Mouse (Mus musculus) left cerebral cortex, adult 8-10 months (tissue): ENCODE results near the gene H2-M3. TPM values are rescaled to one million over a fixed set of nuclear protein-coding genes. Genes with fewer than 3 reads are reported as not detected.
"Not testable (repeated sequence)": the region's sequence is repeated elsewhere in the genome, so short reads cannot be mapped to it uniquely, and the experiment has no call there.

Experiments
- DNase-seq, 2 experiments: peaks; one replicate each; pipeline ENCODE4 v3.0.0; 2022; ENCODE audit warnings: low spot score in 2 of 2
- total RNA-seq, 4 experiments: library from RNA; stranded (reverse); gene quantifications; 2 replicates each; pipeline ENCODE4 v1.2.4; 2022

H2-M3 gene
- 1 to 10 TPM; 3.5 to 7.0 (median 4.7) TPM for total RNA-seq

DNA sequence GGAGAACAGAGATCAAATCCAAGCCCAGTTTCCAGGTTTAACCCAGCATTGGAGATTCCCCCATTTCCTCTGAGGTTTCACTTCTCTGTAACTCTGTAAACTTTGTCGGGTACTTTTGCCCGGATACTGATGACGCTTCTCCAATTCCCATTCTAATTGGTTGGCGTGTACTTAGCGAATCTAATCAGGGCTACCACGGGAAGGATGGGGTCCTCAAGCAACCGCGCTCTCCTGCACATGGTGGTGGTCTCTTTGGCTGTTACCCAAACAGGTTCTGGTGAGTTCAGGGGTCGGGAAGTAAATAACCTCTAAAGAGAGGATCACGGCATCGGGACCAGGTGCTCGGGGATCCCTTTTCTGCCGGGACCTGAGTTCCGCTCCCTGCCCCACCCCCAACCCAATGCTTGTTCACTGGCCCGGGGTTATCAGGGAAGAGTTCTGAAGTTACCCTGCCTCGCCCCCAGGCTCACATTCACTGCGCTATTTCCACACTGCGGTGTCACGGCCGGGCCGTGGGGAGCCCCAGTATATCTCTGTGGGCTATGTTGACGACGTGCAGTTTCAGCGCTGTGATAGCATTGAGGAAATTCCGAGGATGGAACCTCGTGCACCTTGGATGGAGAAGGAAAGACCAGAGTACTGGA, at the start of gene H2-M3:
Gene H2-M3, plus strand, starts transcription at position 163 of the 644 bp plus-strand sequence.
- peak; percentile 75 to 95 for DNase-seq

DNA sequence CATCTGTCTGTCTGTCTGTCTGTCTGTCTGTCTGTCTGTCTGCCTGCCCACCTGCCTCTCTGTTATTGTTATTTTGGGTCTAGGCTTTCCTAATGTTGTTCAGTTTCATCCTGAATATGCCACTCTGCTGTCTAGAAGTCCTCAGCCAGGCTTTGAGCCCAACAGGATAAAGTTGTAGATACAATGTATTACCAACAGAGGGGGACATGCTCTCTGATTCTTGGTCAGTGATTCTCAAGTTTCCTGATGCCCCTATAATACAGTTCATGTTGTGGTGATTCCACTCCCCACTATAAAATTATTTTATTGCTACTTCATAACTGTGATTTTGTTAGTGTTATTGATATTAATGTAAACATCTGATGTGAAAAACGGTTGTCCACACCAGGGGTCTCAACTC, 48.1 kb upstream of the H2-M3 start:
- DNase-seq: no peak

DNA sequence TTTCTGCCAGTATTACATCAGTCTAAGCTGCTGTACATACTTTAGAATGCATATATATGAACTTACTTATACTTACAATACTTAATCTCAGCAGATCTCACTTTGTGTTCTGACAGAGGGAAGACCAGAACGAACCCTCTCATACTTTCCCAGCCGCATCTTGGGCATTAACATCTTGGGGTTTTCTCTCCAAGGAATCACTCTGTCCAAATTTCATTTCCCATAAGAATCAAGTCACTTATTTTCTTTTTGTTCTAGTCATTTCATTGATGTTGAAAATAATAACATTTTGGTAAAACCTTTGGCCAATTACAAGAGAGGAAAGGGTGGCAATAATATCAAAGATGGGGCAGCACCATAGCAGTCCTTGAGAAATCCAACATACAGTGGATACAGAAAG, 32.8 kb upstream of the H2-M3 start, which contains the start of gene Olfr97:
Gene Olfr97, minus strand, starts transcription at position 101 of the 400 bp plus-strand sequence.
- not testable (repeated sequence) for DNase-seq

DNA sequence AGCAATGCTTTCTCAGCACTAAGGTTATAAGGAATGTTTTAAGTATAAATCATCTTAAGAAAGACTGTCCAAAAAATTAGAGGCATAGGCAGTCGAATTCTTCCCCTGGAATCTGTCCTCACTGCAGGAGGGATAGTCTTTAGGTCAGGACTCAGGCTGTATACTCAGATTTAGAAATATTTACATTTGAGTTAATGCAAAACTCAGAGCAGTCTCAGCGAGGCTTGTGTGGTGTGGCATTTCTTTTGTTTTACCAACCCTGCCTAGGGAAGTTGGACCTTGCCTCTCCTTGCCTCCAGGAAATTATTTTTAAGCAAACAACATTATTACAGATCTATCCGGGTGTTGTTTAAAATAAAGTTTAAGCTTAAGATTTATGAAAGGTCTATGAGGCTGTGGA, 27.8 kb upstream of the H2-M3 start:
- no peak for DNase-seq

DNA sequence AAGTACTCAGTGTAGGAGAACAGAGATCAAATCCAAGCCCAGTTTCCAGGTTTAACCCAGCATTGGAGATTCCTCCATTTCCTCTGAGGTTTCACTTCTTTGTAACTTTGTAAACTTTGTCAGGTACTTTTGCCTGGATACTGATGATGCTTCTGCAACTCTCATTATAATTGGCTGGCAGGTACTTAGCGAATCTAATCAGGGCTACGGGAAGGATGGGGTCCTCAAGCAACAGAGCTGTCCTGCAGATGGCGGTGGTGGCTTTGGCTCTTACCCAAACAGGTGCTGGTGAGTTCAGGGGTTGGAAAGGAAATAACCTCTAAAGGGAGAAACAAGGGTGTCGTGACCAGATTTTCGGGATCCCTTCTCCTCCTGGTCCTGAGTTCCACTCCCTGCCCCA, 23.3 kb upstream of the H2-M3 start:
- DNase-seq: peak; percentile 6 to 14

DNA sequence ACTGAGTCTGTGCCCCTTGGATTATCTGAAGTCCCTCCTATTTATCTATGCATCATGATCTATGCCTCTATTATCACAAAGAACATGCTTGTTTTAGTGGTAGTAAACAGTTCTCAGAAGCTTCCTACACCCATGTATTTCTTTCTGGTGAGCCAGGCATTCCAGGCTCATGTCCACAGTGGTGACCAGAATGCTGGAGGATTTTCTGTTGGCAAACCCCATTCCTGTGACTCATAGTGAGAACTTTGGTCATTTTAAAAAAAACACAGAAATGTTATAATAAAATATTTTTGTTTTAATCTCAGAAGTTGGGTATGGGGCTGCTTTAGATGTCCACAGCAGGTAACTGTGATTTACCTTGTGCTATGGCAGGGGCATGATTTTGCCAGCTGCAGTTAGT, 20.6 kb upstream of the H2-M3 start:
- DNase-seq: no peak

DNA sequence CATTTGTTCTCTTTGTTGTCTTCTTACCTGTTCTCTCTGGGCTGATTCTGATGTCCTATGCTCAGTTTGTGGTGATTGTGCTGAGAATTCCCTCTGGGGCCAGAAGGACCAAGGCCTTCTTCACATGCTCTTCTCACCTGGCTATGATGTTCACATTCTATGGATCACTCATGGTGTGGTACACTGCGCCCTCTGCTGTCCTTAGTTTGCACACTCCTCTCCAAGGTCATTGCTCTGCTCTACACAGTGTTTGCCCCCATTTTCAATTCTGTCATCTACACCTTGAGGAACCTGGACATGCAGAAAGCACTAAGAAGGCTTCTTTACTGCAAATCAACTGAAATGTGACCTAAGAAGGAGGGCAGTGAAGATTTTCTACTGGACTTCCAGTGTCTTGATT, 19.5 kb upstream of the H2-M3 start:
- no peak for DNase-seq

DNA sequence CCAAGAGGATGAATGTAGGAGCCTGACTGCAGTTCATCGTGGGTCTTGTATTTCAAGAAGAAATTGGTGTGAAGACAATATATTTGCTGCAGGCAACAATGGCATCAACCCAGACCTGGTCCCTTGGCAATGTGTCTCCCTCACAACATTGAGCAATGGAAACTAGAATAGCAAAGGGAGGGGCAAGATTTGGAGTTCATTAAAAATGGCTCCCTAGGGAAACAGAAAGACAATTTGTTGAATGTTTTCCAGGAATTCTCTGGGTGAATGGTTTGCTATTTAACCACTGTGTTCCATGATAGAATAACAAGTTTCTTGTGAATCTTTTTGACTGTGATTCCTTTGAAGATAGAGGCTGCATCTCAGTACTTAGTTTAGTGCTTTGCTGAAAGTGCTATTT, 6.4 kb upstream of the H2-M3 start, which contains the start of gene Olfr98:
Gene Olfr98, minus strand, starts transcription at position 124 of the 400 bp plus-strand sequence.
- no peak for DNase-seq

DNA sequence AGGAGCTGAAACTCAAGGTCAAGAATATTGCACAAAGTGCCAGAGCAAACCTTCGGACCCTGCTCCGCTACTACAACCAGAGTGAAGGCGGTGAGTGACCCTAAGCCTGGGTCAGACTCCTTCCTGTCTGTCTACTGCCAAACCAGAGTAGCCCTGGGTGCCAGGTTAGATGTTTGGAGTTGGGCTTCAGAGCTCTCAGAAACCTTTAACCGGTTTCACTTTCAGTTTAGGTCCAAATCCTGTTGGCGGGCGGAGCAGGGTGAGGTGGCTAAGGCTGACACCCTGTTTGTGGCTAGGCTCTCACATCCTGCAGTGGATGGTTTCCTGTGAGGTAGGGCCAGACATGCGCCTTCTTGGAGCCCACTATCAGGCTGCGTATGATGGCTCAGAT, 677 bp downstream of the H2-M3 start:
- DNase-seq: peak in 1 of 2 experiments; percentile 7

DNA sequence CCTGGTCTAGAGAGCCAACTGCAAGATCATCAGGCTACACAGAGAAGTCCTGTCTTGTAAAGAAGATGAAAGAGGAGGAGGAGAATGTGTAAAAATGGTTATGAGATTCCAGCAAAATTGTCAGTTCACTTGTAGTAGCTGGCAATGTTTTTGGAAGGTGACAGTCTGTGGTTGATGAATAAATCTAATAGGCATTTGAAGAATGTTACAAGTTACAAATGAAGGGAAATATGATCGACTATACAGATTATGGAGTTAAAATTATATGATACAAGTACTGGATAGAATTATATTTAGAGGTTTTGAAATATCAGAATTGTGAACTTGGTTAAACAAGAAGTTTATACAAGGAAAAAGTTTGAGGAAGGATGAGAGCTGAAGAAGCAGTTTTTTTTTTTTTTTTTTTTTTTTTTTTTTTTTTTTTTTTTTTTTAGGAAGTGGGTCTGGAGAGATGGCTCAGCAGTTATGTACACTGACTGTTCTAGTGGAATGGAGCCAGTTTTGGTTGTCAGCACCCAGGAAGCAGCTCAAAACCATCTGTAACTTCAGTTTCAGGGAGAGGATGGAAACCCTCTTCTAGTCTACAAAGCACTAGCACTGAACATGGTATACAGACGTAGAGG, 5.7 kb downstream of the H2-M3 start:
- no peak for DNase-seq

DNA sequence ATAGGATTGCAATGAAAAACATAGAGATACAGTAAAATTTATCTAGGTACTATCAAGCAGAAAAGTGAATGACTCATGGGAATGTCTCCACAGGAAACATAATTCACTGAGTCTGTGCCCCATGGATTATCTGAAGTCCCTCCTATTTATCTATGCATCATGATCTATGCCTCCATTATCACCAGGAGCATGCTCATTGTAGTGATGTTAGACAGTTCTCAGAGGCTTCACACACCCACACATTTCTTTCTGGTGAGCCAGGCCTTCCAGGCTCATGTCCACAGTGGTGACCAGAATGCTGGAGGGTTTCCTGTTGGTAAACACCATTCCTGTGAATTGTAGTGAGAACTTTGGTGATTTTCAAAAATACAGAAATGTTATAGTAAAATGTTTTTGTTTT, 6.6 kb downstream of the H2-M3 start:
- no peak for DNase-seq

DNA sequence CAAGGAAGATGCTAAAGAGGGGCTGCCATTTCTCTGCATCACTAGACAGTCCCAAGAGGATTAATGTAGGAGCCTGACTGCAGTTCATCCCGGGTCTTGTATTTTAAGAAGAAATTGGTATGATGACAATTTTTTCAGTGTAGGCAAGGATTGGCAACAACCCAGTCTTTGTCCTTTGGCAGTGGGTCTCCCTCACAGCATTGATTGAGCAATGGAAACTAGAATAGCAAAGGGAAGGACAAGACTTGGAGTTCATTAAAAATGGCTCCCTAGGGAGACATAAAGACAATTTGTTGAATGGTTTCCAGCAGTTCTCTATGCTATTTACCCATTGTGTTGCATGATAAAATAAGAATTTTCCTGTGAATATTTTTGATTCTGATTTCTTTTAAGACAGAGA, 10.3 kb downstream of the H2-M3 start:
- no peak for DNase-seq

DNA sequence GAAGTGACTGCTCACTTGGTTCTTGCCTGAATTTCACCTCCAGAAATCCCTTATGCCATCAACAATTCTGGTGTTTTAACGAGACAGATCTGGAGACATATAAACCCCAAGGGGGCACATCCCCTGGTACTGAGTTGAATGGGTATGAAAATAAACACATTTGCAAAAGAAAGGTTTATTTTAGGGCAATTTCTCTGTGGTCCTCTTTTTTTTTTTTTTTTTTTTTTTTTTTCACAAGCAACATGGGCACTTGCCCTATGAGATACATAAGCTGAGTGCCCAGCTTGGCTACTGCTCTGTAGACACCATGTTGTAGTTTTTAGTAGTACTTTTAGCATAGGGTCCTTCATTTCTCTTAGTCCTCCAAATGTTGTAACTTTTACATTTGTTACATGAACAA, 13.3 kb downstream of the H2-M3 start, which contains the start of gene Olfr99:
Gene Olfr99, minus strand, starts transcription at position 101 of the 400 bp plus-strand sequence.
- DNase-seq: no peak

DNA sequence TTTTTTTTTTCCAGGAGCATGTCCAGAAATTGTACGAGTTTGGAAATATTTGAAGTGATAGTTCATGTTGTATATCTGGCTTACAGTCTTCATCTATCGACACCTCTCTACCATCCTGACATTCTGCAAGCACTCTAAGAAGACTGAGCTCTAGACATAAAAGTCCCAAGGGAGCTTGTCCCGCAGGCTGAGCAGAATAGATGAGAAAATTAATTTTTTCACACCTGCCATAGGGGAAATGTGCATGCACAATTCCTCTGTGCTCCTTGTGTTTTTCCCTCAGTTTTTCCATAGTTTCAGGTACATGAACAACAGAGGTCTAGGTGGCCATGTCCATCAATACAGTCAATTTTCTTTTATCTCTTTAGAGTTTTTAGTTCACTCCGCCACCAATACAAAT, 34.2 kb downstream of the H2-M3 start, which contains the start of gene Olfr101:
Gene Olfr101, minus strand, starts transcription at position 101 of the 400 bp plus-strand sequence.
- no peak for DNase-seq

DNA sequence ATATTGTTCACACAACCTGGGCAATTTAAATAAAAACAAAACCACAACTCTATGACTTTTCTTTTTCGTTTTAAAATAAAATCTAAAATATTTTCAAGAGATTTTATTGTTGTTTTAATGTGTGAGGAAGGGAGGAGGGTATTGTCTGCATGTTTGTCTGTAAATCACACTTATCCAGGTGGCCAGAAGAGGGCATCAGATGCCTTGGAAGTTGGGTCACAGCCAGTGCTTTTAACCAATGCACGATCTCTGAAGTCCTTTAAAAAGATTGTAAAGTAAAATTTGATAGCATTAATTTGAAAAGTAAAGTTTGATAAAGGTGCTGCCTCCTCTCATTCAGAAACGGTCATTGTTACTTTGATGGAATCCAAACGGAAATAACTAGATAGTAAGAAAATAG, 38.5 kb downstream of the H2-M3 start:
- DNase-seq: no peak

DNA sequence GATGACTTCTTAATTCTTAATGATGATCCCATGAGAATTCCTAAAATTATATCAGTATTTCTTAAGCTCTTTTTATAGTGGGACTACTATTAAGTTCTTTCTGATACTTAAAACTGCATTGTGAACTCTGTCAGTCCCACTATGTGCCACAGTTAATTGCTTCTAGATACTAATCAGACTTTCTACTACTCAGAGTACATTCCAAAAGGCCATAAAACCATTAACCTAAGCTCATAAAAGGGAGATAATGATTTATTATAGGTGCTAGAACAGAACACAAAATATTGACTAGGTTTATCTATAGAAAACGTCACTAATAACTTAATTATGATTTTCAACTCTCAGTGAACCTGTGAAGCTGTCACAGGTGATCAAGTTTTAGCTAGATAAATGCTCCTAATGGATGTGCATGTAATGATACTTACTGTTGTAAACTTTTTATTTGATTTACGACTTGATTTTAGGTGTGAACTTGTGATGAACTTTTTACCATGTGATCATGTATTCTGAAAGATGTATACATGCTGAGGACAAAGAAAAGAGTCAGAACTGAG, 40.2 kb downstream of the H2-M3 start:
- DNase-seq: no peak

DNA sequence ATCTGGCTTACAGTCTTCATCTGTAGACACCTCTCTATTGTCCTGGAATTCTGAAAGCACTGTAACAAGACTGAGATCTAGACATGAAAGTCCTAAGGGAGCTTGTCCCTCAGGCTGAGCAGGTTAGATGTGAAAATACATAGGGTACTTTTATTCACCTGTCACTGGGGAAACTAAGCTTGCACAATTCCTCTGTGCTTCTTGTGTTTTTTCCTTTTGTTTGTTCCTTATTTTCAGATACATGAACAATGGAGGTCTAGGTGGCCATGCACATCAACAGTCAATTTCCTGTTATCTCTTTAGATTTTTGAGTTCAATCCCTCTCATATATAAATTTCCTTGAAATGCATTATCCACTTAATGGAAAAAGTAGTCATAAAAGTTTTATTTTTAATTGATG, 46.9 kb downstream of the H2-M3 start, which contains the start of gene Olfr102:
Gene Olfr102, minus strand, starts transcription at position 101 of the 400 bp plus-strand sequence.
- no peak for DNase-seq

Other genes with a start within 250 kb of the H2-M3 start
- 10 to 100 TPM; 52.5 to 55.9 (median 54.6) TPM for gene Mog, start 246.8 kb upstream of the H2-M3 start, total RNA-seq
- 100 to 1,000 TPM; 662 to 748 (median 699) TPM for gene Gabbr1, start 224.3 kb upstream of the H2-M3 start, total RNA-seq
- not detected for gene Olfr90, start 181.7 kb upstream of the H2-M3 start, total RNA-seq
- gene Olfr91, start 171.9 kb upstream of the H2-M3 start, total RNA-seq: not detected
- not detected for gene Olfr92, start 150.1 kb upstream of the H2-M3 start, total RNA-seq
- not detected for gene Olfr93, start 108.7 kb upstream of the H2-M3 start, total RNA-seq
- gene Ubd, start 76.3 kb upstream of the H2-M3 start, total RNA-seq: not detected
- not detected for gene Olfr94, start 69.2 kb upstream of the H2-M3 start, total RNA-seq
- gene Olfr95, start 57.1 kb upstream of the H2-M3 start, total RNA-seq: not detected
- not detected for gene Olfr96, start 50.1 kb upstream of the H2-M3 start, total RNA-seq
- gene Olfr97, start 32.9 kb upstream of the H2-M3 start, total RNA-seq: not detected
- gene Olfr98, start 6.5 kb upstream of the H2-M3 start, total RNA-seq: not detected
- not detected for gene Olfr99, start 13.2 kb downstream of the H2-M3 start, total RNA-seq
- not detected for gene Olfr101, start 34.1 kb downstream of the H2-M3 start, total RNA-seq
- not detected for gene Olfr102, start 46.8 kb downstream of the H2-M3 start, total RNA-seq
- not detected for gene Olfr103, start 69.5 kb downstream of the H2-M3 start, total RNA-seq
- not detected for gene Olfr104-ps, start 89.4 kb downstream of the H2-M3 start, total RNA-seq
- gene Olfr105-ps, start 108.8 kb downstream of the H2-M3 start, total RNA-seq: not detected
- not detected for gene Olfr106-ps, start 120.2 kb downstream of the H2-M3 start, total RNA-seq
- not detected for gene Olfr107, start 129.0 kb downstream of the H2-M3 start, total RNA-seq
- gene Olfr108, start 175.3 kb downstream of the H2-M3 start, total RNA-seq: not detected
- gene Olfr109, start 188.7 kb downstream of the H2-M3 start, total RNA-seq: not detected
- gene H2-M2, start 213.3 kb downstream of the H2-M3 start, total RNA-seq: not detected
- gene Olfr110, start 222.2 kb downstream of the H2-M3 start, total RNA-seq: 1 to 10 TPM in 1 of 4 experiments, under 1 TPM in 1, not detected in 2; 0.87 to 1.6 TPM
- 1 to 10 TPM in 2 of 4 experiments, under 1 TPM in 2; 0.36 to 3.8 (median 1.7) TPM for gene Olfr111, start 237.8 kb downstream of the H2-M3 start, total RNA-seq